Mouse (Mus musculus): ENCODE data around the gene Prdm10. TPM values are rescaled to one million over a fixed set of nuclear protein-coding genes. Genes with fewer than 3 reads are reported as not detected.

Prdm10 gene
- total RNA-seq, 2 experiments from 2014 or later = 17.3 to 21.2 TPM

GRCm38 (mm10) chr9:31412165-31412564 is 131.8 kb downstream of the Prdm10 start:
- intact Hi-C loops (cut with DNase I) = no loop called here
- no peak for DNase-seq (ENCODE audit: low spot score in 2 of 2)

- DNase-seq (ENCODE audit: low spot score in 2 of 2) = no peak
- intact Hi-C loops (cut with DNase I) = loop anchor here (5.0 kb wide), 1 partner anchor 123 kb away; no protein-coding TSS in a partner anchor
Measured at GRCm38 (mm10) chr9:31418821-31419220, 138.5 kb downstream of the Prdm10 start.

- intact Hi-C loops (cut with DNase I) = no loop called here
- DNase-seq (ENCODE audit: low spot score in 2 of 2) = no peak
Measured at GRCm38 (mm10) chr9:31422143-31422542, 141.8 kb downstream of the Prdm10 start.

GRCm38 (mm10) chr9:31428971-31429370 is 148.6 kb downstream of the Prdm10 start:
- intact Hi-C loops (cut with DNase I) = no loop called here
- DNase-seq (ENCODE audit: low spot score in 2 of 2) = no peak

GRCm38 (mm10) chr9:31430011-31430410 is 149.7 kb downstream of the Prdm10 start:
- DNase-seq (ENCODE audit: low spot score in 2 of 2) = no peak
- intact Hi-C loops (cut with DNase I) = no loop called here

Other genes with a start within 250 kb of the Prdm10 start
- 10 to 100 TPM; 37.8 to 42.5 TPM for gene Zbtb44, start 249.9 kb upstream of the Prdm10 start, total RNA-seq (2021)
- gene St14, start 148.7 kb upstream of the Prdm10 start, total RNA-seq (2021) = under 1 TPM; 0.19 to 0.68 TPM
- gene Aplp2, start 68.7 kb upstream of the Prdm10 start, total RNA-seq (2021) = 100 to 1,000 TPM; 496 to 530 TPM
- gene Nfrkb, start 105.7 kb downstream of the Prdm10 start, total RNA-seq (2021) = 10 to 100 TPM; 29.3 to 30.3 TPM
- gene Tmem45b, start 183.9 kb downstream of the Prdm10 start, total RNA-seq (2021) = not detected

Measured in left cerebral cortex, postnatal 14 days (tissue).